Comparison of ENCODE assay signal across 25 mouse cellular contexts in the genomic region with DNA sequence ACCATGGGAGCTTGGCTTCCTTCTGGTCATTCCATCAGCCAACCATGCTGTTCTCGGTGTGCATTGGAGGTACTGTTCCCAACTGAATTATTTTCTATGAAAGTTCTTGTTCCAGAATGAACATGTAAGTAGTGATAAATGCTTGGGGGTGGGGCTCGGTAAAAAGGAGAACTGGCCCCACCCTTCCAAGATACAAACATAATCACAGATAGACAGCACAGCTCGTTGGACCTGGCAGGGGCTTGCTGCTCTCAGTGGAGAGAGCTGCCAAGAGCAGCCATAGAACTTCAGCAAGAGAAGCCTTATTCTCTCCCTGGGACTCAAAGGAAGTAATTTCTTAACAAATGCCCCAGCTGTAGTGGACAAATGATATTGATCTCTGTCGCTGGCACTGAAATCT.
DNase-seq lines count a peak whose midpoint lies in the region; ATAC-seq and TF ChIP-seq lines count a peak whose summit lies in the region.
"Had no signal": no experiment of that assay in that cellular context is flagged by ENCODE, and none has a peak within 500 bp of the region (broad histone marks: within the 10 kb centered on the region; RNA-seq: fewer than 3 reads in every experiment).

No protein-coding gene starts in this region.

- 64% methylated on average over 4 of the region's 4 CpGs for WGBS in liver, postnatal 0 days (ENCODE audit: insufficient replicate concordance)
- 44% methylated on average over 4 of the region's 4 CpGs for WGBS in liver, embryonic 13.5 days (ENCODE audit: insufficient replicate concordance)

- DNase-seq in liver, result peak; percentile 9
- DNase-seq in liver, postnatal 0 days, result no peak
- DNase-seq in c-Kit-positive CD71-positive TER-119-positive erythroid progenitor cells, embryonic 14.5 days (ENCODE audit: low spot score), result peak; percentile 6
- DNase-seq in liver, embryonic 13.5 days, result no peak
- no peak for DNase-seq in heart, adult 18-20 months
- no peak for DNase-seq in cerebellum, postnatal 36 days
- DNase-seq in gastrocnemius, adult 18-20 months (ENCODE audit: low spot score), result no peak
- DNase-seq: adrenal gland, adult 8-10 months; adrenal gland, postnatal 25 days; cerebellum, adult 11 months; cerebellum, adult 2 months; cerebellum, adult 9-11 months; cerebellum, postnatal 25 days; embryo, embryonic 11 days; gastrocnemius, postnatal 10 days; gastrocnemius, postnatal 36 days had no signal

- no peaks in the 10 kb centered on the region for H3K36me3 ChIP-seq in liver, postnatal 0 days (replicated peaks; ENCODE audit: insufficient read depth, low read length)
- no peaks in the 10 kb centered on the region for H3K36me3 ChIP-seq in liver, embryonic 13.5 days
- H3K36me3 ChIP-seq: embryonic facial prominence, embryonic 10.5 days; embryonic facial prominence, embryonic 13.5 days; forebrain, embryonic 12.5 days; forebrain, embryonic 15.5 days; hindbrain, embryonic 13.5 days had no signal

- H3K27me3 ChIP-seq in liver, postnatal 0 days (ENCODE audit: insufficient read depth, low read length), result no peaks in the 10 kb centered on the region
- no peaks in the 10 kb centered on the region for H3K27me3 ChIP-seq in liver, embryonic 13.5 days
- H3K27me3 ChIP-seq: embryonic facial prominence, embryonic 13.5 days; forebrain, embryonic 12.5 days; forebrain, embryonic 15.5 days; hindbrain, embryonic 13.5 days had no signal

- no peak for TF ChIP-seq CTCF in liver, postnatal 0 days (IDR thresholded peaks at IDR 0.05; ENCODE audit: low read depth)

- TF ChIP-seq EP300 in liver, postnatal 0 days (IDR thresholded peaks at IDR 0.05; ENCODE audit: low read depth), result no peak

- H3K4me2 ChIP-seq in liver, postnatal 0 days (ENCODE audit: low read depth, low read length), result no peak overlapping the region
- H3K4me2 ChIP-seq in liver, embryonic 13.5 days, result no peak overlapping the region
- H3K4me2 ChIP-seq: embryonic facial prominence, embryonic 13.5 days; forebrain, embryonic 12.5 days; forebrain, embryonic 15.5 days; heart, embryonic 11.5 days; hindbrain, embryonic 13.5 days had no signal

- no peak overlapping the region for H3K9ac ChIP-seq in liver, postnatal 0 days (replicated peaks)
- no peak overlapping the region for H3K9ac ChIP-seq in liver, embryonic 13.5 days
- H3K9ac ChIP-seq: embryonic facial prominence, embryonic 13.5 days; forebrain, embryonic 12.5 days; forebrain, embryonic 15.5 days; hindbrain, embryonic 13.5 days had no signal

- H3K27ac ChIP-seq in liver, postnatal 0 days (ENCODE audit: low read depth), result no peak overlapping the region
- no peak overlapping the region for H3K27ac ChIP-seq in liver, embryonic 13.5 days
- H3K27ac ChIP-seq: embryonic facial prominence, embryonic 10.5 days; embryonic facial prominence, embryonic 13.5 days; forebrain, embryonic 12.5 days; forebrain, embryonic 15.5 days; hindbrain, embryonic 13.5 days had no signal

- no peaks in the 10 kb centered on the region for H3K9me3 ChIP-seq in liver, postnatal 0 days (ENCODE audit: low read length)
- no peaks in the 10 kb centered on the region for H3K9me3 ChIP-seq in liver, embryonic 13.5 days (replicated peaks)
- H3K9me3 ChIP-seq: embryonic facial prominence, embryonic 10.5 days; embryonic facial prominence, embryonic 13.5 days; forebrain, embryonic 12.5 days; forebrain, embryonic 15.5 days; hindbrain, embryonic 13.5 days had no signal

- H3K4me1 ChIP-seq in liver, postnatal 0 days (ENCODE audit: insufficient read depth), result no peaks in the 10 kb centered on the region
- no peaks in the 10 kb centered on the region; the same call in 1 of the 2 replicates for H3K4me1 ChIP-seq in liver, embryonic 13.5 days (replicated peaks)
- H3K4me1 ChIP-seq: embryonic facial prominence, embryonic 10.5 days; embryonic facial prominence, embryonic 13.5 days; forebrain, embryonic 12.5 days; forebrain, embryonic 15.5 days; hindbrain, embryonic 13.5 days had no signal

- no peak for ATAC-seq in liver, postnatal 0 days
- peak; percentile 70 for ATAC-seq in liver, embryonic 13.5 days (ENCODE audit: low read depth)
- ATAC-seq: activated CD4-positive, CD25-positive, alpha-beta regulatory T cell, adult 4 months; forebrain, embryonic 15.5 days; hindbrain, embryonic 16.5 days had no signal

- H3K4me3 ChIP-seq in liver, postnatal 0 days (ENCODE audit: low read depth, low read length), result no peak overlapping the region
- no peak overlapping the region for H3K4me3 ChIP-seq in liver, embryonic 13.5 days (replicated peaks)
- H3K4me3 ChIP-seq: embryonic facial prominence, embryonic 10.5 days; embryonic facial prominence, embryonic 13.5 days; erythroblast, embryonic 14.5 days; forebrain, embryonic 12.5 days; forebrain, embryonic 15.5 days; hindbrain, embryonic 13.5 days had no signal

Comparison
In these comparisons a context has a peak if more than half of its experiments do, and no peak if none do; other contexts are left out.
1. DNase-seq: peak in liver (single experiment) and c-Kit-positive CD71-positive TER-119-positive erythroid progenitor cells, embryonic 14.5 days (single experiment); none in liver, postnatal 0 days (single experiment), liver, embryonic 13.5 days (single experiment), heart, adult 18-20 months (0 of 2), cerebellum, postnatal 36 days (0 of 2) and gastrocnemius, adult 18-20 months (single experiment).